Mouse (Mus musculus): ENCODE results near the gene Ppef2. TPM values are rescaled to one million over a fixed set of nuclear protein-coding genes. Genes with fewer than 3 reads are reported as not detected.

Ppef2 gene
- polyA plus RNA-seq, 1 experiment from 2014 or later: 0.19 TPM

DNA sequence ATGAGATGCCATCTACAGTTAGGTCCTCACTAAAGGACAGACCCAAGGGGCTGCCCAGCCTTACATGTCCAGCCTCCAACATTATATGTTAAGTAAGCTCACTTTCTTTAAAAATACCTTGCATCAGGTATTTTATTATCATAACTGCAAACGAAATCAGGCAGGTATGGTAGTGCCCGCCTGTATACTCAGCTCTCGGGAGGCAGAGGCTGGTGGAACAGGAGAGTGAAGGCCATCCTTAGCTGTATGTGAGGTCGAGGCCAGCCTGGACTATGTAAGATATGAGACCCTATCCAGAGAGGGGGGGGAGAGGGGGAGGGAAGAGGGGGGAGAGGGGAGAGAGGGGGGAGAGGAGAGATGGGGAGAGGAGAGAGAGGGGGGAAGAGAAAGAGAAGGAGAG, 22.7 kb downstream of the Ppef2 start:
- Histone ChIP-seq H3K4me2 (replicated peaks) (no peak overlapping the region), H3K27ac (replicated peaks) (no peak overlapping the region), H3K36me3 (no peaks in the 10 kb centered on the region), H3K9ac (replicated peaks) (no peak overlapping the region), H3K4me3 (no peak overlapping the region), H3K27me3 (no peaks in the 10 kb centered on the region), H3K9me3 (no peaks in the 10 kb centered on the region), H3K4me1 (no peaks in the 10 kb centered on the region)
- 85% methylated on average over 4 of the region's 4 CpGs for WGBS
- no peak for ATAC-seq (ENCODE audit: low FRiP score, low read depth)

DNA sequence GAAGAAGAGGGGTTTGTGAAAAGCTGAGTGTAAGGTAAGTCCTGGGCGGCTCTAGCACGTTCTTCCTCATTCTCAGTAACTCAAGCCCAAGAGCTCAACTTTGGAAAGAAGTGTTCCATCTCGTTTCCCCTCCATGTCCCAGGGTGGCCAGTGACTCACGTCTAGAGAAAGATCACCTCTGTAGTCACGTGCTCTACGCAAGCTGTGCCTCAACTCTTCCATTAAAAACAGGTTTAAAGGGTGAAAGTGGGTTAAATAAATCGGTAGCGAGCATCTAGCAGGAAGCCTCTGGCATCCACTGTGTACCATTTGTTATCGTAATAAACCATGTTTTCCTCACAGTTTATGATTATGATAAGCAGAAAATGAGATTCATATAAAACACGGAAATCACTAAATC, 24.2 kb downstream of the Ppef2 start:
- Histone ChIP-seq H3K4me1 (no peaks in the 10 kb centered on the region), H3K27ac (replicated peaks) (no peak overlapping the region), H3K4me3 (no peak overlapping the region), H3K4me2 (replicated peaks) (no peak overlapping the region), H3K9me3 (no peaks in the 10 kb centered on the region), H3K9ac (replicated peaks) (no peak overlapping the region), H3K36me3 (no peaks in the 10 kb centered on the region), H3K27me3 (no peaks in the 10 kb centered on the region)
- WGBS: 81% methylated on average over 10 of the region's 10 CpGs
- ATAC-seq (ENCODE audit: low FRiP score, low read depth): no peak

DNA sequence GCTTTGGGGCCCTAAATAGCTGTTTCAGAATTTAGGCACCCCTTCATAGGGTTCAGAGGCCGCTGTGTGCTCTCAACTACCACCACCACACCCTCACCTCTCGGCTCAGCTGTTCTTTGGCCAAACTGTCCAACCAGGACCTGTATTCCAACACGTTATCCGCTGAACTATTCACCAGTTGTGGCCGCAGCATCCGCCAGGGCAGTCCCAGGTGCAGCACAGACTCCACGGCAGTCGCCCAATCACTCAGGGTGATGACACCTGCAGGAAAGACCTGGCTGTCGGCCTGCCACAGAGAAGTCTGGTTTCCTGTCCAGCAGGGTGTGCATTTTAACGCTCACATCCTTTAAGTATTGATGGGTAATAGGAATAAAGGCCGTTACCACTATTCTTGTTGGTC, 25.8 kb downstream of the Ppef2 start:
- 88% methylated on average over 11 of the region's 11 CpGs for WGBS

DNA sequence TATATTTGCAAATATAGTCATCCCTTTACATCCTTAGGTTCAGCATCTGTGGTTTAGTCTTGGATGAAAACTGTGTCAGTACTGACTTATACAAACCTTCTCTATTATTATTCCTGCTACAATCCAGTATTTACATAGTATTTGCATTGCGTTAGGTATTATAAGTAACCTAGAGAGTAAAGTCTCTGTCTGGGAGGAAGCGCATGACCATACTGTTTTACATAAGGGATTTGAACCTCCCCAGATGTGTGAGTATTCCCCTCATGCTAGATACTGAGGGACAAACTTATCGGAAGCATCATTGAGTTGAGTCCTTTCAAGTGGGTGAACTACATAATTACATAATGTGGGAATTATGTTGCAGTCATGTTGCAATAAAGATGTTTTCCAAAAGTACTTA, 26.6 kb downstream of the Ppef2 start:
- Histone ChIP-seq H3K36me3 (no peaks in the 10 kb centered on the region), H3K9me3 (no peaks in the 10 kb centered on the region), H3K4me3 (no peak overlapping the region), H3K27me3 (no peaks in the 10 kb centered on the region), H3K4me2 (replicated peaks) (no peak overlapping the region), H3K27ac (replicated peaks) (no peak overlapping the region), H3K9ac (replicated peaks) (no peak overlapping the region), H3K4me1 (no peaks in the 10 kb centered on the region)
- 93% methylated on average over 3 of the region's 3 CpGs for WGBS
- no peak for ATAC-seq (ENCODE audit: low FRiP score, low read depth)

More for the DNA sequence above, 25.8 kb downstream of the Ppef2 start:
- Histone ChIP-seq H3K4me3 (no peak overlapping the region), H3K27me3 (no peaks in the 10 kb centered on the region), H3K9me3 (no peaks in the 10 kb centered on the region), H3K9ac (replicated peaks) (no peak overlapping the region), H3K27ac (replicated peaks) (no peak overlapping the region), H3K4me1 (no peaks in the 10 kb centered on the region), H3K4me2 (replicated peaks) (no peak overlapping the region), H3K36me3 (no peaks in the 10 kb centered on the region)
- no peak for ATAC-seq (ENCODE audit: low FRiP score, low read depth)

DNA sequence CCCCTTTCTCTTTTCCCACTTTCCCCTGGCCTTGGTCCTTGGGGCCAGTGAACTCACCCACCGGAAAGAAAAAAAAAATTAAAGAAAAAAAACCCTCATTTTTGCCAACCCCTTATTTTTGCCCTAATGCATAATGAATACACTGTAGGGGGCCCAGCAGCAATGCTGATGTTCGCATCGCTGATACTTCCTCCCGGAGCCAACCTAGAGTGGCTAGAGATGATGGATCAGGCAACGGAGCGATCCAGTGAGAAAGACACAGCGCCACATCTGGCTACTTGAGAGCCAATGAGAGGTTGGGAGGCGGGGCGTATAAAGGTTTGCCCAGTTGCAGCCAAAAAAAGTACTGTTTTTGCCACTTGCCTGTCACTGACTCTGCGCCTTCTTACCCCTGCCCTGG, 27.3 kb downstream of the Ppef2 start:
- WGBS: 36% methylated on average over 10 of the region's 10 CpGs
- H3K27me3 ChIP-seq: no peaks in the 10 kb centered on the region
- H3K4me2 ChIP-seq (replicated peaks): no peak overlapping the region
- no peak overlapping the region for H3K9ac ChIP-seq (replicated peaks)
- H3K4me1 ChIP-seq: no peaks in the 10 kb centered on the region
- H3K27ac ChIP-seq (replicated peaks): no peak overlapping the region
- no peaks in the 10 kb centered on the region for H3K9me3 ChIP-seq
- no peaks in the 10 kb centered on the region for H3K36me3 ChIP-seq
- ATAC-seq (ENCODE audit: low FRiP score, low read depth): no peak
- H3K4me3 ChIP-seq: no peak overlapping the region

DNA sequence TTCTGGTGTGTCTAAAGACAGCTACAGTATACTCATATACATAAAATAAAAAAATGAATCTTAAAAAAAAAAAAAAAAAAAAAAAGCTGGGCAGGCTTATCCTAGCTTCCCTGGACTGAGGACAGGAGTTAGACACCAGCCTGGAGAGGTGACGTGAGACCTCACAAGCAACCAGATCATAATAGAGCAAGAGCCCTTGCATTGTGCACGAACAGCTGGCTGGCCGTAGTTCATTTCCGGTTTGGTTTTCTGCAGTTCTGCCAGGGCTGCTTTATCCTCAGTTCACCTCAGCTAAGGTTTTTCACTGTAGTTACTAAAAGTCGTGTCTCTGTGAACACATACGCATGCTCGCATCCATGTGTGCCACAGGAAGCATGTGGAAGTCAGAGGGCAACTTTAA, 28.3 kb downstream of the Ppef2 start:
- H3K9ac ChIP-seq (replicated peaks): no peak overlapping the region
- H3K36me3 ChIP-seq: no peaks in the 10 kb centered on the region
- no peak overlapping the region for H3K4me2 ChIP-seq (replicated peaks)
- H3K4me1 ChIP-seq: no peaks in the 10 kb centered on the region
- WGBS: 92% methylated on average over 7 of the region's 7 CpGs
- no peak overlapping the region for H3K27ac ChIP-seq (replicated peaks)
- H3K9me3 ChIP-seq: no peaks in the 10 kb centered on the region
- no peak for ATAC-seq (ENCODE audit: low FRiP score, low read depth)
- H3K27me3 ChIP-seq: no peaks in the 10 kb centered on the region
- H3K4me3 ChIP-seq: no peak overlapping the region

DNA sequence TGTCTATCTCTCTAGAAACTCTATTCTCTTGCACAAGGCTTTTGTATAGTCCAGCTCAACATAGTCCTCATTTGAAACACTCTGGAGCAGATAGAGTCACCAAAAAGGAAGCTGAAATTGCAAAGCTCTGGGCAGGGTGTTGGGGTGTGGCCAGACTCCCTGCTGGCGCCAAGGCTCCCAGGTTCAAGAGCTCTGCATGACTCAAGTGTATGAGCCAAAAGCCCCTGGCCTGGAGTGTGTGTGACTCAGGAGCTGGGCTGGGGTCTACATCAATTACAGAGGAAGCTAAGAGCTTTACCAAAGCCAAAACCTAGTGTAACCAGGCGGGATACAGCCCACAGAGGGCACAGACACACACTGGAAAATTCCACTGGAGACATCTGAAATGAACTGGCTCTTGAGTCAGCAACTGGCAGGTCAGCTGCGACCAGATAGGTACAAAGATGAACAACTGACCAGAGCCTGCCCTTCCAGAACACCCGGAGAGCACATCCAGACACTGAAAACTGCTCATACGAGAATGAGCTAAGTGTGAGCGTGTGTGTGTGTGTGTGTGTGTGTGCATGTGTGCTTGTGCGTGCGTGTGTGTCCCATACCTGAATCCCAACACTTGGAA, 35.7 kb downstream of the Ppef2 start:
- Histone ChIP-seq H3K27ac (replicated peaks) (no peak overlapping the region), H3K4me2 (replicated peaks) (no peak overlapping the region), H3K9ac (replicated peaks) (no peak overlapping the region), H3K36me3 (no peaks in the 10 kb centered on the region), H3K9me3 (no peaks in the 10 kb centered on the region), H3K4me3 (no peak overlapping the region), H3K27me3 (no peaks in the 10 kb centered on the region), H3K4me1 (peaks cover 12% of the 10 kb centered on the region)
- 90% methylated on average over 8 of the region's 8 CpGs for WGBS
- no peak for ATAC-seq (ENCODE audit: low FRiP score, low read depth)

DNA sequence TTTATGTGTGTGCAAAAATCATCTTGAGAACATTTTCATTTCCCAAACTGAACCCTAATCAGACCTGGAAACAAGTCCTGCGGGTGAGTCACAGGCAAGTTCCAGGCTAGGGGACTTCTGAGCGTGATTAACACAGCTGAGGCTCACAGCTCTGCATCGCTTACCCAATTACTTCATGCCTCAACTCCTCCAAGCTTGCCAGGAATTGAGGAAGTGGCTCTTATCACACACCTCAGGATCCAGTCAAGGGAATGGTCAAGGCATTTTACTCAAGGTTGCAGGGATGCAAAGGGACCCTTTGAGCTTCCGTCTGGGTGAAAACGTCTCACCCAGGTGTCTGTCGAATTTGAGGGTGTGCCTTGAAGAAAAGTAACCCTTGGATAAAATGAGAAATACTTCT, 36.3 kb downstream of the Ppef2 start:
- no peak overlapping the region for H3K4me3 ChIP-seq
- no peaks in the 10 kb centered on the region for H3K9me3 ChIP-seq
- H3K27me3 ChIP-seq: no peaks in the 10 kb centered on the region
- ATAC-seq (ENCODE audit: low FRiP score, low read depth): no peak
- H3K4me2 ChIP-seq (replicated peaks): no peak overlapping the region
- H3K4me1 ChIP-seq: peaks cover 12% of the 10 kb centered on the region
- no peak overlapping the region for H3K9ac ChIP-seq (replicated peaks)
- 72% methylated on average over 6 of the region's 6 CpGs for WGBS
- H3K36me3 ChIP-seq: no peaks in the 10 kb centered on the region
- no peak overlapping the region; the same call in 1 of the 2 replicates for H3K27ac ChIP-seq (replicated peaks)

DNA sequence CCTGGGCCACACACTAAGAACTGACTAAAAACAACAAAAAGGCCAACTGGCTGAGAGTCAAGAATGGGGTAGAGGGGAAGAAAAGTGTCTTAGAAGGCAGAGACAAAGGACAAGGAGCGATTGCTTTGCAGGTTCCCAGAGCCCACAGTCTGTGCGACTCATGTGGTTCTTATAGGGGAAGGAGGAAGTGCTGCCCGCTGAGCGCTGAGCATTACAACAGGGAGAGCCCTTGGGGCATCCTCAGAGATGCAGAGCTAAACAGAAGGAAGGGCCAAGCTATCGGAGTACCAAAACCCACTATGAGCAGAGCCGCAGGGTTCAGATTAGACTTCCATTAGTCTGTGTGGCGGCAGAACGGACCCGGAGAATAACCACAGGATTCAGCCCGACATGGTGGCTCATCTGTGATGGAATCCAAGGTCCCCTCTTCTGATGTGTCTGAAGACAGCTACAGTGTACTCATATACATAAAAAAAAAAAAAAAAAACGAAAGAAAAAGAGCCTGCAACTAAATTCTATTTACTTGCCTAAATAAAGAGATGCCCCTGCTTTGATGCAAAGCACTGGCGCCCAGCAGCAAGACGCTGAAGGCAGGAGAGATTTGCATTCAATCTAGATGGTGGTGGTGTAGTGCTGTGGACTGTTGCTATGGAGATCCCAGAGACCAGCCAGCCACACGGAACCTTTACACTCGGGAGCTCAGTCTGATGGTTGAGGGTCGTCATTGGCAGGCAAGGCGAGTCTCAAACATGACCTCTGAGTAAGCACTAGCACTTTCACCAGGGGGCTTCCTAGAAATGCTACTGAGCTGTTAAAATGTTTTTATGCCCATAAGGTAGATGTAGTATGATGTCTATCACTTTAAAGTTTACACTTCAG, 36.9 kb downstream of the Ppef2 start:
- peak overlapping the region; percentile 31 for H3K4me2 ChIP-seq (replicated peaks)
- H3K9ac ChIP-seq (replicated peaks): no peak overlapping the region
- no peaks in the 10 kb centered on the region for H3K27me3 ChIP-seq
- 27% methylated on average over 17 of the region's 17 CpGs for WGBS
- peak overlapping the region; percentile 76 for H3K27ac ChIP-seq (replicated peaks)
- H3K4me3 ChIP-seq: no peak overlapping the region
- ATAC-seq (ENCODE audit: low FRiP score, low read depth): peak; percentile 83
- no peaks in the 10 kb centered on the region for H3K36me3 ChIP-seq
- H3K4me1 ChIP-seq: peaks cover 12% of the 10 kb centered on the region
- no peaks in the 10 kb centered on the region for H3K9me3 ChIP-seq

DNA sequence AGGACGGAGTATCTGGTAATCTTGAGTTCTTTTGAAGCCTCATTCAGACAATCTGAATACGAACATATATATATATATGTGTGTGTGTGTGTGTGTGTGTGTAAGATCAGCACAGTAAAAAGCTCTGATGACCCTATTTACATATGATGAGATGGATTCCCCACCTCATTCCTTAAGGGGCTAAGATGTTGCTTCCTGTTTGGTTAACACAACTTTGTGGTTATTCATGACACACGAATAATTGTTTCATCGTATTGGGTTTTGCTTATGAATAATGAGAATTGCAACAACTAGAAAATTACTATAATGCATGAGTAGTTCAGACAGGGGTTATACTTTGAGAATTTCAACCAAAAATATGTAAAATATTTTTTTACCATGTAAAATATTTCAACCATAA, 40.8 kb downstream of the Ppef2 start, which contains the start of gene U90926:
TSS of gene U90926 (minus strand) at position 101 of the 400 bp plus-strand sequence.
- Histone ChIP-seq H3K9ac (replicated peaks) (no peak within 1 kb of the TSS), H3K4me2 (replicated peaks) (no peak within 1 kb of the TSS), H3K4me1 (peaks cover 12% of the 10 kb centered on the region), H3K4me3 (no peak within 1 kb of the TSS), H3K36me3 (no peaks in the 10 kb centered on the region), H3K9me3 (no peaks in the 10 kb centered on the region), H3K27me3 (no peaks in the 10 kb centered on the region), H3K27ac (replicated peaks) (no peak within 1 kb of the TSS)
- WGBS: 93% methylated on average over 4 of the region's 4 CpGs
- no peak for ATAC-seq (ENCODE audit: low FRiP score, low read depth)

DNA sequence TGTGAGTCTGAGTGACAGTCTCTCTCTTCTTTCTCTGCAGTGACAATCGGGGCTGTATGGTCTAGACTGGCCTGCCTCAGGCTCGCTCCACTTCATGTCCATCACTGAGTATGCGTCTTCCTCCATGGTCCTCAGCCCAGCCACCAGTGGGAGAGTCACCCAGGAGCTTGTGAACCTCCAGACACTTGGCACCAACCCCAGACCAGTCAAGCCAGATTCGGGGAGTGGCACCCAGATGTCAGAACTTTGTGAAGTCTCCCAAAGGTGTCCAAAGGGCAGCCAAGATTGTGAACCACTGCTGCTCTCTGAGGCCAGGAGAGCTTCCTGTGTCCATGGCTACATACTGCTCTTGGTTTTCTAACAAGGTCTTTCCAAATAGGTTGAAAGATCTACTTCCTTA, 43.8 kb downstream of the Ppef2 start:
- H3K36me3 ChIP-seq: no peaks in the 10 kb centered on the region
- no peaks in the 10 kb centered on the region for H3K4me1 ChIP-seq
- no peak overlapping the region for H3K9ac ChIP-seq (replicated peaks)
- ATAC-seq (ENCODE audit: low FRiP score, low read depth): no peak
- no peak overlapping the region for H3K4me2 ChIP-seq (replicated peaks)
- H3K27me3 ChIP-seq: no peaks in the 10 kb centered on the region
- no peak overlapping the region for H3K4me3 ChIP-seq
- no peaks in the 10 kb centered on the region for H3K9me3 ChIP-seq
- 97% methylated on average over 4 of the region's 4 CpGs for WGBS
- no peak overlapping the region for H3K27ac ChIP-seq (replicated peaks)

DNA sequence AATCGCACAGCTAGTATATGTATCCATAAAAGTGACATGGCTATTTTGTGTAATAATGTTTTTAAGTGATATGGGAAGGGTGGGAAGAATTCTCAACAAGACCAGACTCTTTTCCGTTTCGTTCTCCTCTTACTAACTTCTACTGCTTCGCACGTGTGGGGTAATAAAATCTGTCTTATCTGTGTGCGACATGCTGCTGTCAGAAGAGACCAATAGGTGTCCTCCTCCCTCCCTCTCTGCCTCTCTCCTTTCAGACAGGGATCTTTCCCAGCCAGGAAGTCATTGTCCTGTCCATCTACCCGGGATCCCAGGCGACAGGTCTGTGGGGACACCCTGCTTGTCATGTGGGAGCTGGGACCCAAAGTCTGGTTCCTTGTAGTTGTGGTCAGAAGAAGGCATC, 45.9 kb downstream of the Ppef2 start:
- WGBS: 84% methylated on average over 8 of the region's 8 CpGs
- Histone ChIP-seq H3K4me2 (replicated peaks) (no peak overlapping the region), H3K9ac (replicated peaks) (no peak overlapping the region), H3K4me1 (no peaks in the 10 kb centered on the region), H3K4me3 (no peak overlapping the region), H3K9me3 (no peaks in the 10 kb centered on the region), H3K36me3 (no peaks in the 10 kb centered on the region), H3K27ac (replicated peaks) (no peak overlapping the region), H3K27me3 (no peaks in the 10 kb centered on the region)
- ATAC-seq (ENCODE audit: low FRiP score, low read depth): no peak

Data from midbrain, embryonic 12.5 days (tissue).